Mouse (Mus musculus): ENCODE data around the gene Gm21188.
"Not testable (repeated sequence)": the region's sequence is repeated elsewhere in the genome, so short reads cannot be mapped to it uniquely, and the experiment has no call there.

Gm21188 gene

DNA sequence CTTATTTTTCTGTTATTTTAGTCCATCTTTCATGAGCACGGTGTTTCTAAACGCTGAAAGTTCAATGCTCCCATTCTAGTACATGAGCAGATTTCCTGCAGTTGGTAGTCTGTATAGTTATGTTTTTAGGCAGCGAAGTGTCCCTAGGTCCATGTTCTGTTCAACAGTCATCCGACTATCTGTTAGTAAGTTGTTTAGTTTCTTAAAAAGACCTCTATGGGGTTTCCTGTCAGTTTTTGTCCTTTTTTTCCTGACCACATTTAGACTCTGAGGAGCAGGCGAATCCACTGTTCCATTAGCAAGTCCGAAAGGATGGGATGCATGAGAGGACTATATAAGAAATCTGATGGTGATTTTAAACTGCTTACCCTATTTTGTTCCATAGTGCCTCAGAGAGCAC, 14.1 kb downstream of the Gm21188 start:
- H3K4me1 ChIP-seq (replicated peaks; ENCODE audit: low read depth, low read length); H3K9me3 ChIP-seq (ENCODE audit: low read length); H3K36me3 ChIP-seq (ENCODE audit: insufficient read depth, low read length); H3K4me3 ChIP-seq (replicated peaks; ENCODE audit: low read length): not testable (repeated sequence)
- H3K27me3 ChIP-seq (ENCODE audit: insufficient read depth, low read length): peaks cover 26% of the 10 kb centered on the region

DNA sequence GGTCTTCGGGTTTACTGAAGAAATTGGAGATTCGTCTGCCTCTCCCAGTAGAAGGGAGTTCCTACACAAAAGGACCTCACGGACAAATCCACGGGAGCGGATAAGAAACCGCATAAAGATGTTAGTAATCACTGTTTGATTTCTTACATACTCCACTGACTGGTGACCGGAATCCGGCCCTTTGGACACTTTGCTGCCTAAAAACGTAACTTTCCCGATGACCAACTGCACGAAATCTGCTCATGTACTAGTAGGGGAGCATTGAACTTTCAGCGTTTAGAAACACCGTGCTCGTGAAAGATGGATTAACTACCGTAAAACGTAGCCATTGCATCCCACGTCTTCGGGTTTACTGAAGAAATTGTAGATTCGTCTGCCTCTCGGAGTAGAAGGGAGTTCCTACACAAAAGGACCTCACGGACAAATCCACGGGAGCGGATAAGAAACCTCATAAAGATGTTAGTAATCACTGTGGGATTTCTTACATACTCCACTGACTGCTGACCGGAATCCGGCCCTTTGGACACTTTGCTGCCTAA, 15.3 kb downstream of the Gm21188 start:
- peaks cover 26% of the 10 kb centered on the region for H3K27me3 ChIP-seq (ENCODE audit: insufficient read depth, low read length)
- H3K9me3 ChIP-seq (ENCODE audit: low read length); H3K4me1 ChIP-seq (replicated peaks; ENCODE audit: low read depth, low read length); H3K36me3 ChIP-seq (ENCODE audit: insufficient read depth, low read length); H3K4me3 ChIP-seq (replicated peaks; ENCODE audit: low read length): not testable (repeated sequence)

DNA sequence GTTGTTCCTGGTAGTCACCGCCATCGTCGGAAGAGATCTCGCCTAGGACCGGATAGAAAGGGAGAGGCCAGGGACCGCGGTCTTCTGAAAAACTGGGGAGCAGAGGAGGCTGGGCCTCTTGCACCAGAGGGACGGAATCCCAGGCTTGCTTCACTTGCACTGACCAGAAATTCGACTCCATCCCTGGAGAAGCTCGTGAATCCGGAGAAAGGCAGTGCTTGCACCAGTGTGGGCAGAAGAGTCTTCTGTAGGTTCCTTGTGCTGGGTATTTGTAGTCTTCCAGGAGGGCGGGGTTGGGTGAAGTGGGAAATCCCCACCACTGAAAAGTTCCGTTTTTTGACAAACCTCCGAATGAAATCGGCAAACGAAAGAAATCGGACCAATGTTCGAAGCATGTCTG, 16.8 kb downstream of the Gm21188 start:
- H3K9me3 ChIP-seq (ENCODE audit: low read length); H3K36me3 ChIP-seq (ENCODE audit: insufficient read depth, low read length); H3K4me1 ChIP-seq (replicated peaks; ENCODE audit: low read depth, low read length); H3K4me3 ChIP-seq (replicated peaks; ENCODE audit: low read length): not testable (repeated sequence)
- peaks cover 26% of the 10 kb centered on the region for H3K27me3 ChIP-seq (ENCODE audit: insufficient read depth, low read length)

GRCm38 (mm10) chr13:120034637-120035036, 17.4 kb downstream of the Gm21188 start:
- H3K27me3 ChIP-seq (ENCODE audit: insufficient read depth, low read length): peaks cover 26% of the 10 kb centered on the region
- not testable (repeated sequence) for H3K4me3 ChIP-seq (replicated peaks; ENCODE audit: low read length); H3K9me3 ChIP-seq (ENCODE audit: low read length); H3K4me1 ChIP-seq (replicated peaks; ENCODE audit: low read depth, low read length); H3K36me3 ChIP-seq (ENCODE audit: insufficient read depth, low read length)

DNA sequence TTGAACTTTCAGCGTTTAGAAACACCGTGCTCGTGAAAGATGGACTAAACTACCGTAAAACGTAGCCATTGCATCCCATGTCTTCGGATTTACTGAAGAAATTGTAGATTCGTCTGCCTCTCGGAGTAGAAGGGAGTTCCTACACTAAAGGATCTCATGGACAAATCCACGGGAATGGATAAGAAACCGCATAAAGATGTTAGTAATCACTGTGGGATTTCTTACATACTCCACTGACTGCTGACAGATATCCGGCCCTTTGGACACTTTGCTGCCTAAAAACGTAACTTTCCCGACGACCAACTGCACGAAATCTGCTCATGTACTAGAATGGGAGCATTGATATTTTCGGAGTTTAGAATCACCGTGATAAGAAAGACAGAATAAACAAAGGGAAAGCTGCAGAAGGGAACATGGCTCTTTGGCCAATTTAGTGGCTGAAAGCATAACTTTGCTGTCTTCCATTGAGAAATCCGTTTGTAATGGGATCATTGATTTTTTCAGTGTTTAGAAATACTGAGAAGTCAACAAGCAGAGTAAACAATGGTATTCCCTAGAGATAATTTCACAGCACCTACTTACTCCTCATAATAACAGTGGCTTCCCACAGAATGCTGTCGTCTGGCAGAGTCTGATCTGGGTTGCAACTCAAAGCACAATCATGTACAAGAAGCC, 18.3 kb downstream of the Gm21188 start:
- H3K36me3 ChIP-seq (ENCODE audit: insufficient read depth, low read length); H3K9me3 ChIP-seq (ENCODE audit: low read length); H3K4me3 ChIP-seq (replicated peaks; ENCODE audit: low read length); H3K4me1 ChIP-seq (replicated peaks; ENCODE audit: low read depth, low read length): not testable (repeated sequence)
- H3K27me3 ChIP-seq (ENCODE audit: insufficient read depth, low read length): peaks cover 26% of the 10 kb centered on the region

DNA sequence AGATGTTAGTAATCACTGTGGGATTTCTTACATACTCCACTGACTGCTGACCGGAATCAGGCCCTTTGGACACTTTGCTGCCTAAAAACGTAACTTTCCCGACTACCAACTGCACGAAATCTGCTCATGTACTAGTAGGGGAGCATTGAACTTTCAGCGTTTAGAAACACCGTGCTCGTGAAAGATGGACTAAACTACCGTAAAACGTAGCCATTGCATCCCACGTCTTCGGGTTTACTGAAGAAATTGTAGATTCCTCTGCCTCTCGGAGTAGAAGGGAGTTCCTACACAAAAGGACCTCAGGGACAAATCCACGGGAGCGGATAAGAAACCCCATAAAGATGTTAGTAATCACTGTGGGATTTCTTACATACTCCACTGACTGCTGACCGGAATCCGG, 20.3 kb downstream of the Gm21188 start:
- H3K9me3 ChIP-seq (ENCODE audit: low read length); H3K4me1 ChIP-seq (replicated peaks; ENCODE audit: low read depth, low read length); H3K4me3 ChIP-seq (replicated peaks; ENCODE audit: low read length); H3K36me3 ChIP-seq (ENCODE audit: insufficient read depth, low read length): not testable (repeated sequence)
- peaks cover 16% of the 10 kb centered on the region for H3K27me3 ChIP-seq (ENCODE audit: insufficient read depth, low read length)

DNA sequence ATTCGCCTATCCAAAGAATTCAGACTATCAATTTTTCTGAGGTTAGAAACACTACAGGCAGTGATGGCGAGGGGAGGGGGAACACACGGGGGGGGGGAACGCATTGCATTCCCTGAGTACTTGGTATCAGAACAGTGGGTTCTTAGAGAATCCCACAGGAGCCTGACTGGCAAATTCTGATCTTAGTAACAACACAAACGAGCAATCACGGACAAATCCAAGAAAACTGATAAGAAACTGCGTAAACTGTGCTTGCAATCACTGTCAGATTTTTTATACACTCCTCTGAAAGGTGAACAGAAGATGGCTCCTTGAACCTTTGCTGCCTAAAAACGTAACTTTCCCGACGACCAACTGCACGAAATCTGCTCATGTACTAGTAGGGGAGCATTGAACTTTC, 24.6 kb downstream of the Gm21188 start:
- peaks cover 16% of the 10 kb centered on the region for H3K27me3 ChIP-seq (ENCODE audit: insufficient read depth, low read length)
- H3K4me3 ChIP-seq (replicated peaks; ENCODE audit: low read length); H3K4me1 ChIP-seq (replicated peaks; ENCODE audit: low read depth, low read length); H3K9me3 ChIP-seq (ENCODE audit: low read length); H3K36me3 ChIP-seq (ENCODE audit: insufficient read depth, low read length): not testable (repeated sequence)

DNA sequence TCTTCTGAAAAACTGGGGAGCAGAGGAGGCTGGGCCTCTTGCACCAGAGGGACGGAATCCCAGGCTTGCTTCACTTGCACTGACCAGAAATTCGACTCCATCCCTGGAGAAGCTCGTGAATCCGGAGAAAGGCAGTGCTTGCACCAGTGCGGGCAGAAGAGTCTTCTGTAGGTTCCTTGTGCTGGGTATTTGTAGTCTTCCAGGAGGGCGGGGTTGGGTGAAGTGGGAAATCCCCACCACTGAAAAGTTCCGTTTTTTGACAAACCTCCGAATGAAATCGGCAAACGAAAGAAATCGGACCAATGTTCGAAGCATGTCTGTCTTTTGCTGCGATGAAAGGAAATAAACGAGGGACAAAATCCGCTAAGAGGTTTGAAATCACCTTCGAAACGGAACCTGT, 25.1 kb downstream of the Gm21188 start, which contains the start of gene Gm36079:
Gene Gm36079 (minus strand): TSS at position 101 of the 400 bp plus-strand sequence.
- not testable (repeated sequence) for H3K4me3 ChIP-seq (replicated peaks; ENCODE audit: low read length)

DNA sequence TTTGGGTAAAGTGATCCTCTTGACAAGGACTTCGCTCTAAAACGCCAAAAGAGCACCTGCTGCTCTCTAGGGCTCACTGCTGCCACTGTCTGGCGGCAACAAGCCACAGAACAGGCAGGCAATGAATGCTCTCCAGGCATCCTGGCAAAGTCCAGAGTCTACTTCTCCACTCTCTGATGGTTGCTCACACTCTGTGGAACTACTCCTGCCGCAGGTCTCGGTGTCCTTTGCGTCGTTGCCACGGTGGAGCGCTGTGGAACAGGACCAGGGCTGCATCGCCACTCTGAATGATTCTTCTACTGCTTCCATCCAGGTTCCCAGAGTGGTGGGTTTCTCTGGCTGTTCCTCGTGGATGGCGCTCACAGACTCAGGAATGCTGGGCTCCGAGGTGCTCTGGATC, 25.6 kb downstream of the Gm21188 start:
- not testable (repeated sequence) for H3K36me3 ChIP-seq (ENCODE audit: insufficient read depth, low read length); H3K4me3 ChIP-seq (replicated peaks; ENCODE audit: low read length); H3K4me1 ChIP-seq (replicated peaks; ENCODE audit: low read depth, low read length); H3K9me3 ChIP-seq (ENCODE audit: low read length)
- H3K27me3 ChIP-seq (ENCODE audit: insufficient read depth, low read length): peaks cover 16% of the 10 kb centered on the region

More for the DNA sequence above, 25.1 kb downstream of the Gm21188 start, which contains the start of gene Gm36079:
- not testable (repeated sequence) for H3K4me1 ChIP-seq (replicated peaks; ENCODE audit: low read depth, low read length); H3K9me3 ChIP-seq (ENCODE audit: low read length); H3K36me3 ChIP-seq (ENCODE audit: insufficient read depth, low read length)
- H3K27me3 ChIP-seq (ENCODE audit: insufficient read depth, low read length): peaks cover 16% of the 10 kb centered on the region

GRCm38 (mm10) chr13:120025576-120025975, 26.4 kb downstream of the Gm21188 start:
- not testable (repeated sequence) for H3K36me3 ChIP-seq (ENCODE audit: insufficient read depth, low read length); H3K9me3 ChIP-seq (ENCODE audit: low read length); H3K4me3 ChIP-seq (replicated peaks; ENCODE audit: low read length); H3K4me1 ChIP-seq (replicated peaks; ENCODE audit: low read depth, low read length)
- peaks cover 16% of the 10 kb centered on the region for H3K27me3 ChIP-seq (ENCODE audit: insufficient read depth, low read length)

- not testable (repeated sequence) for H3K9me3 ChIP-seq (ENCODE audit: low read length); H3K4me3 ChIP-seq (replicated peaks; ENCODE audit: low read length); H3K36me3 ChIP-seq (ENCODE audit: insufficient read depth, low read length); H3K4me1 ChIP-seq (replicated peaks; ENCODE audit: low read depth, low read length)
- H3K27me3 ChIP-seq (ENCODE audit: insufficient read depth, low read length): peaks cover 16% of the 10 kb centered on the region
Measured at GRCm38 (mm10) chr13:120025004-120025403, 27.0 kb downstream of the Gm21188 start.

GRCm38 (mm10) chr13:120024581-120024980, 27.4 kb downstream of the Gm21188 start:
- H3K9me3 ChIP-seq (ENCODE audit: low read length); H3K4me3 ChIP-seq (replicated peaks; ENCODE audit: low read length); H3K36me3 ChIP-seq (ENCODE audit: insufficient read depth, low read length); H3K4me1 ChIP-seq (replicated peaks; ENCODE audit: low read depth, low read length): not testable (repeated sequence)
- H3K27me3 ChIP-seq (ENCODE audit: insufficient read depth, low read length): peaks cover 16% of the 10 kb centered on the region

DNA sequence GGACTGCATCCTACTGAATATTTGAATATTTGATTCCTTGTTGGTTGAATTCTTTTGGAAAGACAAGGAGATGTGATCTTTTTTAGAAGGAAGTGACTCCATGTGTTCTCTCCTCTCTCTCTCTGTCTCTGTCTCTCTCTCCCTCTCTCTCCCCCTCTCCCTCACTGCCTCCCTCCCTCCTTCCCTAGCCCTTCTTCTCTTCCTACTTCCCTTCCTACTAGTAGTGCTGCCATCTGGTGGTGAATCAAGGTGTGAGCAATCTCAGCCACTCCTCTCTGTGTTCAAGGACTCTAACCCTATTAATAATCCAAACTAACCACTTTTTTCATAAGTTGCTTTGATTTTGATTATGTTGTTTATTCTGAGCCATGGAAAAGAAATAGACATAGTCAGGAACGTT, 30.5 kb downstream of the Gm21188 start:
- not testable (repeated sequence) for H3K36me3 ChIP-seq (ENCODE audit: insufficient read depth, low read length); H3K4me3 ChIP-seq (replicated peaks; ENCODE audit: low read length); H3K4me1 ChIP-seq (replicated peaks; ENCODE audit: low read depth, low read length); H3K9me3 ChIP-seq (ENCODE audit: low read length)
- H3K27me3 ChIP-seq (ENCODE audit: insufficient read depth, low read length): peaks cover 13% of the 10 kb centered on the region

GRCm38 (mm10) chr13:120015348-120016007, 36.5 kb downstream of the Gm21188 start:
- not testable (repeated sequence) for H3K9me3 ChIP-seq (ENCODE audit: low read length); H3K36me3 ChIP-seq (ENCODE audit: insufficient read depth, low read length); H3K4me3 ChIP-seq (replicated peaks; ENCODE audit: low read length); H3K27me3 ChIP-seq (ENCODE audit: insufficient read depth, low read length); H3K4me1 ChIP-seq (replicated peaks; ENCODE audit: low read depth, low read length)

All from E14TG2a.4 (cell line).